Mouse (Mus musculus) midbrain, embryonic 10.5 days (tissue): ENCODE results near the gene Thsd7a. TPM values are rescaled to one million over a fixed set of nuclear protein-coding genes. Genes with fewer than 3 reads are reported as not detected.

Source experiments
- DNase-seq: peaks from one replicate; pipeline ENCODE4 v3.0.0-alpha.2; 2017; ENCODE audit warnings: low spot score
- H3K27ac ChIP-seq: fragments of 300-500 bp; sonication (generic); replicated peaks from 2 replicates; pipeline ENCODE4 v1.5.1; 2016; ENCODE audit warnings: mild to moderate bottlenecking
- H3K27me3 ChIP-seq: fragments of 300-500 bp; sonication (generic); 2 replicates; pipeline ENCODE4 v1.6.1; 2016; ENCODE audit warnings: low read depth, mild to moderate bottlenecking; ENCODE audit not compliant: poor library complexity, severe bottlenecking
- H3K36me3 ChIP-seq: fragments of 300-500 bp; sonication (generic); 2 replicates; pipeline ENCODE4 v1.6.1; 2016; ENCODE audit warnings: mild to moderate bottlenecking, moderate library complexity
- H3K4me1 ChIP-seq: fragments of 300-500 bp; sonication (generic); 2 replicates; pipeline ENCODE4 v1.6.1; 2016
- H3K4me3 ChIP-seq: fragments of 300-500 bp; sonication (generic); 2 replicates; pipeline ENCODE4 v1.5.1; 2016; ENCODE audit warnings: mild to moderate bottlenecking, moderate library complexity
- H3K9me3 ChIP-seq: fragments of 300-500 bp; sonication (generic); replicated peaks from 2 replicates; pipeline ENCODE4 v1.6.1; 2016; ENCODE audit warnings: mild to moderate bottlenecking
- WGBS: fragments of 180-500 bp; shearing (Covaris S2); methylation state at CpG from one replicate; pipeline ENCODE4 v1.1.7; 2016; 5-methylcytosine and 5-hydroxymethylcytosine counted together
- polyA plus RNA-seq: library from polyadenylated mRNA; unstranded; fragments of >200 nt; fragmentation: Nextera tagmentation; extraction: Ambion mirVana; gene quantifications from 2 replicates; pipeline ENCODE4 v1.2.1, GENCODE M21; 2016

Gene Thsd7a
- polyA plus RNA-seq, 1 experiment from 2014 or later: 10.7 TPM

GRCm38 (mm10) chr6:12315070-12315909 lies 433.9 kb downstream of the Thsd7a start:
- Histone ChIP-seq H3K27me3 (no peaks in the 10 kb centered on the region), H3K4me1 (no peaks in the 10 kb centered on the region), H3K27ac (no peak overlapping the region), H3K4me3 (no peak overlapping the region), H3K36me3 (0 out of 2 replicates have a peak, but pooled peaks cover 3% of the 10 kb centered on the region), H3K9me3 (no peaks in the 10 kb centered on the region)
- no peak for DNase-seq
- 65% methylated on average over 7 of the region's 7 CpGs for WGBS

- 88% methylated on average over 2 of the region's 2 CpGs for WGBS
- no peak for DNase-seq
- no peaks in the 10 kb centered on the region for H3K27me3 ChIP-seq
- H3K27ac ChIP-seq: no peak overlapping the region
- peaks cover 12% of the 10 kb centered on the region for H3K9me3 ChIP-seq
- H3K36me3 ChIP-seq: no peaks in the 10 kb centered on the region
- no peak overlapping the region for H3K4me3 ChIP-seq
- no peaks in the 10 kb centered on the region for H3K4me1 ChIP-seq
Observed at GRCm38 (mm10) chr6:12307502-12307901, 441.7 kb downstream of the Thsd7a start.

GRCm38 (mm10) chr6:12262641-12263400 lies 486.4 kb downstream of the Thsd7a start:
- no peaks in the 10 kb centered on the region for H3K9me3 ChIP-seq
- no peak overlapping the region for H3K27ac ChIP-seq
- no peaks in the 10 kb centered on the region for H3K36me3 ChIP-seq
- H3K4me3 ChIP-seq: no peak overlapping the region
- peaks cover 27% of the 10 kb centered on the region for H3K4me1 ChIP-seq
- H3K27me3 ChIP-seq: no peaks in the 10 kb centered on the region
- WGBS: 85% methylated on average over 15 of the region's 15 CpGs
- DNase-seq: no peak
